Mouse (Mus musculus) T-helper 1 cell (primary cell): ENCODE measurements around the gene Ssna1.

Source experiments
- in situ Hi-C: fragments of 300-600 bp; cut with MboI, MseI; formaldehyde crosslinking; loops from one replicate; pipeline ENCODE4 v1.15.1; 2025; ENCODE audit warnings: high pct_unique_total_duplicates

The Ssna1 gene

DNA sequence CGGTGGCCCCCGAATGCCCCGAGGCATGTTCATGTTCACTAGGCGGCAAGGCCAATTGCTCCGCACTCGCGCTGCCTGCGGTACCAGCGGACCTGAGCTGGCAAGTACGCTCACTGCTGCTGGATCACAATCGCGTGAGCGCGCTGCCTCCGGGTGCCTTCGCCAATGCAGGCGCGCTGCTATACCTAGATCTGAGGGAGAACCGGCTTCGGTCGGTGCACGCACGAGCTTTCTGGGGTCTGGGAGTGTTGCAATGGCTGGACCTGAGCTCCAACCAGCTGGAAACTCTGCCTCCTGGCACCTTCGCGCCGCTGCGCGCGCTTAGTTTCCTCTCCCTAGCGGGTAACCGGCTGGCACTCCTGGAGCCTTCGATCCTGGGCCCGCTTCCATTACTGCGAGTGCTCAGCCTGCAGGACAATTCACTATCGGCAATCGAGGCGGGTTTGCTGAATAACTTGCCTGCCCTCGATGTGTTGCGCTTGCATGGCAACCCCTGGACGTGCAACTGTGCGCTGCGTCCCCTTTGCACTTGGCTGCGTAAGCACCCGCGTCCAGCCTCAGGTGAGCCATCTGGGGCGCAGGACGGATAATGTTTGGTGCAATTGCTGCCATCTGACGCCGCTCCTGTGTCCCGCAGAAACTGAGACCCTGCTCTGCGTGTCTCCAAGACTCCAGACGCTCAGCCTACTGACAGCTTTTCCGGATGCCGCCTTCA lies 18.0 kb upstream of the Ssna1 start:
- in situ Hi-C loops, result no loop called here

GRCm38 (mm10) chr2:25289651-25290050 lies 17.4 kb upstream of the Ssna1 start, which contains the start of gene Lrrc26:
Lrrc26 (plus strand) TSS chr2:25289915.
- in situ Hi-C loops, result no loop called here

DNA sequence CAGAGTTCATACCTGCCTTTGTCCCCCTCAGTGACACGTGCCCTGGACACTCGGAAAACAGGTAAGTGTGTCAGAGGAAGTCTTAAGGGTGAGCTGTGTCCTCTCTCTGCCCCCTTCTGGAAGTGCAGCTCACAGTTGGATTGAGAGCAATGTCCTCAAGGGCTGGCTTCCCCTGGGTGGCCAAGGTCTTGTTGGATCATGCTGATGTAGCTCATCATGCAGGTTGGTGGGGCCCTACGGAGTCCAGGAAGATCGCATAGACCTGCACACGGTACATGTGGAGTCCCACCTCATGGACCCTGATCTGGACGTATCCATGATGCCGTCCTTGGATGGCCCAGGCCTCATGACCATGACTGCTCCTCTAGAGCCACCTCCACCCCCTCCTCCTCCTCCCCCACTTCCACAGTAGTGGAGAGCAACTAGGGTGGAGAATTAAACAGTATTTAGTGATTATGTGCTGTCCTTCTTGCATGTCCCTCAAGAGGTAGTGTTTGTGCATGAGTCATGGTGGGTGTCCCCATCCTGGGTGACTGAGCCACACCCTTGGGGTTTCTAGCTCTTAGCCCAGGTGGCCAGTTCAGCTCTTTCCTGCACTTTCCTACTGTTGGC lies 16.6 kb upstream of the Ssna1 start:
- in situ Hi-C loops, result no loop called here

GRCm38 (mm10) chr2:25287927-25288649 lies 15.8 kb upstream of the Ssna1 start, which contains the start of gene Tmem210:
Tmem210 (plus strand) TSS chr2:25288145.
- in situ Hi-C loops, result no loop called here

DNA sequence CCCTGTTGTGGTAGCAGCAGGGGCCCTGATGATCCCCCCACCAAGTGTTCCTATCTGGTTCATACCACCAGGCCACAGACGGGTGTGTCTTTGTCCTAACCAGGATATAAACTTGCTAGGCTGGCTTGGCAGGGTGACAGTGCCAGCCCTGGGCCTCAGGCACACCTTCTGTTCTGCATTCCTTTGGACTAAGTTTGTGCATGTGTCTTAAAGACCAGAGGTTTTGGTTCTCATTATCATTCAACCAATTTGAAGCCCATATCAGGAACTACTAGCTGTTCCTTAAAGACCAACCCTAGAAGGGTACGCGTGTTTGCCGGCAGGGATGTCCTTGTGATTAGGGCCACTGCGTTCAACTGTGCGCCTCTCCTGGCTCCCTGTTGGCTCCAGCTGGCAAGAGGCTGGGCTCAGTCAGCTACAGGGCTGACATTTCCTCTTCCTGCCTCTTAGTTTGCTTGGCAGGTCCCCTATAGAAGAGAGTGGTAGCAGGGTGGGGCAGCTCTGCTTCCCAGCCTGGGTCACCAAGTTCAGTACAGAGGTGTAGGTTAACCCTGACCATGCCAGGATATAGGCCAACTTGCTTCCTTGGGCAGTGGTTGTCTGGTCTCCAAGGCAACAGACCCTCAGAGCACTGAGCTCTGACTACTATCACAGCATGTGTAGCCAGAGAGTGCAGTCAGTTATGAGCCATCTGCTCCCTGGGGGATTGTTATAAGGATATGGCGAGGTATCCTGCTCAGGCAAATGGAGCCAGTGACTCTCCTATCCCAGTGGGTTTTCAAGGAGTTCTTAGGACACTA lies 14.8 kb upstream of the Ssna1 start:
- in situ Hi-C loops, result no loop called here

DNA sequence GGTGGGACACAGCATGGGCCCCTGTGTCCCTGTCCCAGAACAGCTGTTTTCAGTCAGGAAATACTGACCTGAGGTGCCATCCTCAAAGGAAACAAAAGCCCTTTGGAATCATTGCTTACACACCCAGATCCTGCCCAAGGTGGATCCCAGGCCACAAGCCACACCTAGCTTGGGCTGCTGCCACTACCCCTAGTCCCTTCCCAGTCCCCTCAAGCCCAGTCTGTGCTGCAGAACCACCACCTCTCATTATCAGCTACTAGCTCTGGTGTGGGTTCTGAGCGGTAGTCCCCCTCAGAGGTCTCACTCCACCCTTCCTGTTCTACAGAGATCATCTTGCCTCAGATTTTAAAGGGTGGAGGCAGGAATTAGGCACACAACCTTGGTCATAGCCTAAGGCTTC lies 14.1 kb upstream of the Ssna1 start:
- in situ Hi-C loops, result no loop called here

DNA sequence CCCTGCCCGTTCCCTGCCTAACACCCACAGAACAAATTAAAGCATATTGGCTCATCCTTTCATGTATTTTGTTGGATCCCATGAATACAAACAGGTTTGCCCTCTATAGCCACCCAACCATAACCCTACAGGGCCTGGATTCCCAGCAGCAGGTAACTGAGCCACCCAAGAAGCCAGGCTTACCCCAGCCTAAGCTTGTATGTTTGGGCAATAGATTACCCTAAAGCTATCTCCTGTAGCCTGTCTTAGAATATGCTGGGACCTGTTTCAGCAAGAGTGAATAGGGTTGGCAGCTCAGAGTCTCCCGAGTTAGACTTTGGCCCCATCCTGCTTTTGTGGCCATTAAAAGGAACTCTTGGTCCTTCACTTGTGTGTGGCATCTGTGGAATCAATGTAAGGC lies 13.3 kb upstream of the Ssna1 start:
- in situ Hi-C loops, result no loop called here

GRCm38 (mm10) chr2:25278928-25279882 lies 7.0 kb upstream of the Ssna1 start:
- in situ Hi-C loops, result no loop called here

DNA sequence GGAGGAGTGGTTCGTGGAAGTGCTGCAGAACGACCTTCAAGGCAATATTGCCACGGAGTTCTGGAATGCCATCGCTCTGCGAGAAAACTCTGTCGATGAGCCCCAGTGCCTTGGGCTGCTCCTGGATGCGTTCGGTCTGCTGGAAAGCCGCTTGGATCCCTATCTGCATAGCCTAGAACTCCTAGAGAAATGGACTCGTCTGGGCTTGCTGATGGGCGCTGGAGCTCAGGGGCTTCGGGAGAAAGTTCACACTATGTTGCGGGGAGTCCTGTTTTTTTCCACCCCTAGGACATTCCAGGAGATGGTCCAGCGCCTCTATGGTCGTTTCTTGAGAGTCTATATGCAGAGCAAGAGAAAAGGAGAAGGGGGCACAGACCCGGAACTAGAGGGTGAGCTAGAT lies 772 bp upstream of the Ssna1 start:
- in situ Hi-C loops, result loop anchor here (5.0 kb wide), 1 partner anchor 44 kb away; the partner anchor contains the start of gene Grin1

GRCm38 (mm10) chr2:25272515-25272914 lies 277 bp upstream of the Ssna1 start:
- in situ Hi-C loops, result loop anchor here (5.0 kb wide), 1 partner anchor 45 kb away; the partner anchor contains the start of gene Grin1

GRCm38 (mm10) chr2:25267746-25268309 lies 4.4 kb downstream of the Ssna1 start:
- in situ Hi-C loops, result no loop called here

- in situ Hi-C loops, result no loop called here
These were observed 5.0 kb downstream of the Ssna1 start for GRCm38 (mm10) chr2:25267241-25267640.

DNA sequence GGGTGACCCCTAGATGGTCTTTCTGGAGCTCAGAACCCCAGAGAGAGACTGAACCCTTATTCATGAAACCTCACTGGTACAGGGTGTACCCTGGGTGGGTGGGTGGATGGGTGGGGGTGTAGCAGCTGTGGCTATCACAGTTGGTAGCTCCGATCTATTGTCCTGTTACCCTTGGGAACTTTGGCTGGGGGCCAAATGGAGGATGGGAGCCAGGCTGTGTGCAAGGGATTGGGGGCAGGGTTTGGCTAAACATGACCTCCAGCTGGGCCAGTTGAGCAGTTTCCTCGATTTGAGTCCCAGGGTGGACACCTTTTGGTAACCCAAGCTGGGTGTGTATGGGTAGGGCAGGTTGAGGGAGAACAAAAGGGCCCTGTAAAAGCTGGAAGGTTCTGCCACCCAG lies 5.5 kb downstream of the Ssna1 start:
- in situ Hi-C loops, result no loop called here

DNA sequence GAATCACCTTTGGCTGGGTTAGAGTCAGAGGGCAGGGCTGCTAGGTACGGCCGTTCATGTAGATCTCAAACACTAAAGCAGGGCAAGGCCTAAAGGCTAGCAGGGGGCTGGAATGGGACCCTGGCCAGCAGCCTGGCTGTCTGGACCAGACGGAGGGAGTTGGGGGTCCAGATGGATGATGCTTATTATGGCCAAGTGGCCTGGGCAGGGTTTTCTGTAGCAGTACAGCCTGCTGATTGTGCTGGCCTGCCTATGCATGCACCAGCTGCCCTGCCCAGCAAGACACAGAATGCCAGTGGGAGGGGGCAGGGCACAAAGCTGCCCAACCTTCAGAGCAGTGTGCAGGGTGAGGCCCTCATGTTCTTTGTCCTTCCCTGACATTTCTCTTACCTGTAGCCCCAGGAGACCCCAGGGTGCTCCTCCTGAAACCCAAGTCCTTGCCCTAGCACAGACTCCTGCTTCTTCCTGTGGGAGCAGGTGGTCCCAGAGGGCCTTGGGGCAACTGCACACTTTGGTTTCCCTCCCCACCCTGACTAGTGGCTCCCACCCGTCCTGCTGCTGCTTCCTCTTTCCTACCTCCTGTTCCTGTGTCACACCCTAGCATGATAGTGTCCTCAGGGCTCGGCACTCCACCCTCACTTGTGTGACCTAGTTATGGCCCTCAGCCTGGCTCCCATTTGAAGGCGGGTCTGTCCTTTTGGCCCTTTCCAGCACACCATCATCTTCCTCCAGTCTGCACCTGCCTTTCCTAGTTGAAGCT lies 6.2 kb downstream of the Ssna1 start:
- in situ Hi-C loops, result no loop called here

DNA sequence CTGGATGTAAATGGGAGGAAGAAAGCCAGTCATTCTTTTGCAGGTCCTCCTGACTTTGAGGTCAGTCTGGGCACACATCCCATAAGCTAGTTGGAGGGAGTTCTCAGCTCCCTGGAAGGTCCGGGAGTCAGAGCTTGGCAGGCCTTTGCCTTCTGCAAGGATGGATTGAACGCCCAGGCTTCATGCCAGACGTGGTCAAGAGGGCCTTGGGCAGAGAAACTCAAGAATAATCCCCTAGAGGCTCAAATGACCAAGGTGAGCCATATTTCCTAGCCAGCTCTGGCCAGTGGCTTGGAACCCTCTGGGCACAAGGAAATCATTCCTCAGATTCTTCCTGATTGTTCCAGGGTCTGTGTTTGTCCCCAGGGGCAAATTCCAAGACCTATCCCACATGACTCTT lies 7.4 kb downstream of the Ssna1 start:
- in situ Hi-C loops, result no loop called here

- in situ Hi-C loops, result no loop called here
These were observed 8.0 kb downstream of the Ssna1 start for GRCm38 (mm10) chr2:25264286-25264660.

DNA sequence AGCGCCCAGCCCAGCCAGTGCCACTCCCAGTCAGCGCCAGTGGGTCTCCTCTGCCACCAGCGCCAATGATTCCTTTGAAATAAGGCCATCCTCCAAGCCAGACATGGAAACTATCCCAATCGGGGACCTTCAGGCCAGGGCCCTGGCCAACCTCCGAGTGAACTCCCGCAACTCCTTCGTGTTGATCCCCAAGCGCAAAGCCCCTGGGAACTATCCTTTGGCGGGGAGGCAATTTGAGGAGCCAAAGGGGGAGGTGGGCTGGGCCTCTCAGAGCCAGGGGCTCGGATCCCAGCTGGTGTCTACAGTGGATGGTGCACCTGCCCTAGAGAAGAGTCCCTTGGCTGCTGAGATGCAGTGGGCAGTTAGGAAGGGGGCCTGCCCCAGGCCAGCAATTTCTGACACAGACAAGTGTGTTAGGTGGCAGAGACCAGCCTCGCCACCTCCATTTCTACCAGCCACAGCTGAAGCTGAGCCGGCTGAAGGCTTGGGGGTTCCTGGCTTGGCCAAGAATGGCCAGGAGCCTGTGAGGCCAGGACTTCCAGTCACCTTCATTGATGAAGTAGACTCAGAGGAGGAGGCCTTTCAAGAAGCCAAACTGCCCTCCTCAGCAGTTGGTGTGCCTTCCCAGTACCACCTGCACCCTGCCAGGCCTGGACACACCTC lies 8.5 kb downstream of the Ssna1 start:
- in situ Hi-C loops, result no loop called here

DNA sequence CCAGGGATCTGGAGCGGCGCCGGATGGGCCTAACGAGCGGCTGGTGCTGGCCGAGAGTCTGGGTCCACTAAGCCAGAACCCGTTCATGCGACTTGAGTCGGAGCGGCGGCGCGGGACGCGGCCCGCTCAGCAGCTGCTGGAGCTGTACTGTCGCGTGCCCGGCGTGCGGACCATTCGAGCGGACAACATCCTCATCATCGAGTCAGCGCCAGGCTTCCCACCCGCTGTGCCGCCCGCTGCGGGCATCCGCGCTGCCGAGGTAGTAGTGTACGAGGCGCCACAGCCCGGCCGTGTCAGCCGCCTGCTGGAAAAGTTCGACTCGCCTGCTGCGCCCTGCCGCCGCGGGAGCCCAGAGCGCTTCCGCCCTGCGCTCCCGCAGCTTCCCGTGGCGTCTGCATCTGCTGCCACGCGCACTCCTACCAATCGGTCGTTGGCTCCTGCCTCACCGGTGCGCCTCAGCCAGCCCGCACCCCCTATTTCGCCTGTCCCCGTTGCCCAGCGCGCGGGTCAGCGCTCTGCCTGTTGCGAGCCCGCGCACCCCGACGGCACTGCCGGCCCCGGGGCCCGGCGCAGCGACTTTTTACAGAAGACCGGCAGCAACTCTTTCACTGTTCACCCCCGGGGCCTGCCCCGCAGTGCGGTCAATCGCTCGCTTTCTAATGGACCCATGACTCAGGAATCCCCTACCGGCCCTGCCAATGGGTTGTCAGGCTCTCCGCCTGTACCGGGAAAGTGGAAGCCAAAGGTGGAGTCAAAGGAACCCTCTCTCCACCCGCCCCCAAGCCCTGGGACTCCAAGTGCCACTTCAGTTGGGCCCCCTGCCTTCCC lies 9.2 kb downstream of the Ssna1 start:
- in situ Hi-C loops, result no loop called here
